ENCODE assay signal across 9 mouse cellular contexts in genomic region chr8:121477851-121478547, GRCm38 (mm10).
DNase-seq lines count a peak whose midpoint lies in the region; ATAC-seq and TF ChIP-seq lines count a peak whose summit lies in the region.
"Had no signal": no experiment of that assay in that cellular context is flagged by ENCODE, and none has a peak within 500 bp of the region (broad histone marks: within the 10 kb centered on the region; RNA-seq: fewer than 3 reads in every experiment).

No protein-coding gene starts in this region.

- no peak overlapping the region for H3K4me2 ChIP-seq in hindbrain, embryonic 12.5 days (replicated peaks)
- no peak overlapping the region for H3K4me2 ChIP-seq in hindbrain, postnatal 0 days (ENCODE audit: low read depth, low read length)
- H3K4me2 ChIP-seq in heart, embryonic 12.5 days, result no peak overlapping the region
- H3K4me2 ChIP-seq in limb, embryonic 12.5 days, result no peak overlapping the region
- no peak overlapping the region for H3K4me2 ChIP-seq in forebrain, embryonic 15.5 days (replicated peaks)
- H3K4me2 ChIP-seq: liver, embryonic 15.5 days had no signal

- peaks cover 37% of the 10 kb centered on the region for H3K4me1 ChIP-seq in hindbrain, embryonic 12.5 days
- 0 out of 2 replicates have a peak, but pooled peaks cover 6% of the 10 kb centered on the region for H3K4me1 ChIP-seq in hindbrain, postnatal 0 days (ENCODE audit: insufficient read depth, low read length)
- peaks cover 13% of the 10 kb centered on the region for H3K4me1 ChIP-seq in heart, embryonic 12.5 days (replicated peaks)
- peaks cover 65% of the 10 kb centered on the region for H3K4me1 ChIP-seq in limb, embryonic 12.5 days (replicated peaks)
- peaks cover 16% of the 10 kb centered on the region for H3K4me1 ChIP-seq in forebrain, embryonic 15.5 days

- H3K36me3 ChIP-seq in hindbrain, embryonic 12.5 days, result no peaks in the 10 kb centered on the region
- H3K36me3 ChIP-seq in hindbrain, postnatal 0 days (ENCODE audit: insufficient read depth, low read length), result no peaks in the 10 kb centered on the region
- H3K36me3 ChIP-seq in heart, embryonic 12.5 days, result no peaks in the 10 kb centered on the region
- no peaks in the 10 kb centered on the region for H3K36me3 ChIP-seq in limb, embryonic 12.5 days
- no peaks in the 10 kb centered on the region for H3K36me3 ChIP-seq in forebrain, embryonic 15.5 days
- H3K36me3 ChIP-seq: liver, embryonic 15.5 days had no signal

- H3K9ac ChIP-seq in hindbrain, embryonic 12.5 days, result no peak overlapping the region
- no peak overlapping the region; the same call in 1 of the 2 replicates for H3K9ac ChIP-seq in hindbrain, postnatal 0 days (replicated peaks; ENCODE audit: low read length)
- peak overlapping the region; percentile 1; the same call in 1 of the 2 replicates for H3K9ac ChIP-seq in heart, embryonic 12.5 days
- H3K9ac ChIP-seq in limb, embryonic 12.5 days (replicated peaks), result peak overlapping the region; percentile 42; the same call in 1 of the 2 replicates
- no peak overlapping the region; the same call in 1 of the 2 replicates for H3K9ac ChIP-seq in forebrain, embryonic 15.5 days (replicated peaks)
- H3K9ac ChIP-seq: liver, embryonic 15.5 days had no signal

- H3K27ac ChIP-seq in hindbrain, embryonic 12.5 days, result peak overlapping the region; percentile 64; the same call in 1 of the 2 replicates
- no peak overlapping the region for H3K27ac ChIP-seq in hindbrain, postnatal 0 days
- no peak overlapping the region for H3K27ac ChIP-seq in heart, embryonic 12.5 days (ENCODE audit: poor library complexity, severe bottlenecking)
- H3K27ac ChIP-seq in limb, embryonic 12.5 days, result peak overlapping the region; percentile 78
- no peak overlapping the region for H3K27ac ChIP-seq in forebrain, embryonic 15.5 days (replicated peaks)
- H3K27ac ChIP-seq: liver, embryonic 15.5 days had no signal

- ATAC-seq in hindbrain, embryonic 12.5 days (ENCODE audit: low FRiP score), result no peak
- ATAC-seq in hindbrain, postnatal 0 days, result no peak
- no peak for ATAC-seq in heart, embryonic 12.5 days (ENCODE audit: insufficient number of reproducible peaks, low FRiP score)
- no peak for ATAC-seq in limb, embryonic 12.5 days (ENCODE audit: insufficient number of reproducible peaks, insufficient read depth, low FRiP score, low TSS enrichment, low read depth)
- no peak for ATAC-seq in forebrain, embryonic 15.5 days (replicated peaks)

- WGBS in hindbrain, embryonic 12.5 days, result 58% methylated on average over 20 of the region's 20 CpGs
- 71% methylated on average over 20 of the region's 20 CpGs for WGBS in hindbrain, postnatal 0 days
- 60% methylated on average over 20 of the region's 20 CpGs for WGBS in heart, embryonic 12.5 days
- WGBS in limb, embryonic 12.5 days, result 55% methylated on average over 20 of the region's 20 CpGs
- whole genome bisulfite sequencing in forebrain, embryonic 15.5 days, result 84% methylated on average over 20 of the region's 20 CpGs

- H3K9me3 ChIP-seq in hindbrain, embryonic 12.5 days (replicated peaks), result no peaks in the 10 kb centered on the region
- no peaks in the 10 kb centered on the region for H3K9me3 ChIP-seq in hindbrain, postnatal 0 days (ENCODE audit: low read length)
- no peaks in the 10 kb centered on the region for H3K9me3 ChIP-seq in heart, embryonic 12.5 days (replicated peaks)
- no peaks in the 10 kb centered on the region for H3K9me3 ChIP-seq in limb, embryonic 12.5 days
- no peaks in the 10 kb centered on the region for H3K9me3 ChIP-seq in forebrain, embryonic 15.5 days
- H3K9me3 ChIP-seq: liver, embryonic 15.5 days had no signal

- H3K4me3 ChIP-seq in hindbrain, embryonic 12.5 days, result no peak overlapping the region
- H3K4me3 ChIP-seq in hindbrain, postnatal 0 days (ENCODE audit: low read length), result no peak overlapping the region
- H3K4me3 ChIP-seq in heart, embryonic 12.5 days, result no peak overlapping the region
- H3K4me3 ChIP-seq in limb, embryonic 12.5 days (replicated peaks), result no peak overlapping the region
- H3K4me3 ChIP-seq in forebrain, embryonic 15.5 days, result no peak overlapping the region
- H3K4me3 ChIP-seq: liver, embryonic 15.5 days had no signal

- H3K27me3 ChIP-seq in hindbrain, embryonic 12.5 days, result peaks cover 28% of the 10 kb centered on the region
- no peaks in the 10 kb centered on the region for H3K27me3 ChIP-seq in hindbrain, postnatal 0 days (ENCODE audit: insufficient read depth, low read length)
- peaks cover 15% of the 10 kb centered on the region; the same call in 1 of the 2 replicates for H3K27me3 ChIP-seq in heart, embryonic 12.5 days (replicated peaks)
- H3K27me3 ChIP-seq in limb, embryonic 12.5 days, result peaks cover 9% of the 10 kb centered on the region
- H3K27me3 ChIP-seq in forebrain, embryonic 15.5 days, result peaks cover 8% of the 10 kb centered on the region; the same call in 1 of the 2 replicates

- no peak for DNase-seq in hindbrain, postnatal 0 days (ENCODE audit: low spot score)
- DNase-seq in Muller cell, postnatal 12 days (ENCODE audit: inconsistent ontology term), result peak; percentile 43
- DNase-seq in cerebellum, postnatal 4 days (ENCODE audit: low spot score in 2 of 2), result no peak
- no peak for DNase-seq in adrenal gland, postnatal 36 days

- TF ChIP-seq CTCF in hindbrain, postnatal 0 days (IDR thresholded peaks at IDR 0.05; ENCODE audit: low read depth), result no peak

Comparison
In these comparisons a context has a peak if more than half of its experiments do, and no peak if none do; other contexts are left out.
1. H3K27ac ChIP-seq: peak in hindbrain, embryonic 12.5 days (single experiment) and limb, embryonic 12.5 days (single experiment); none in hindbrain, postnatal 0 days (single experiment), heart, embryonic 12.5 days (single experiment) and forebrain, embryonic 15.5 days (single experiment).
2. H3K9ac ChIP-seq: peak in heart, embryonic 12.5 days (single experiment) and limb, embryonic 12.5 days (single experiment); none in hindbrain, embryonic 12.5 days (single experiment), hindbrain, postnatal 0 days (single experiment) and forebrain, embryonic 15.5 days (single experiment).